Mouse (Mus musculus) G1E (cell line): ENCODE results near the gene Ubn1.

ENCODE experiments used
- CTCF ChIP-seq: IDR thresholded peaks from 2 replicates; pipeline ENCODE4 v1.5.1; 2012; ENCODE audit warnings: low read depth, low read length, inconsistent platforms, mixed read lengths
- GATA1 ChIP-seq: IDR thresholded peaks from 2 replicates; pipeline ENCODE4 v1.6.1; 2012; ENCODE audit warnings: borderline replicate concordance, low read length, inconsistent platforms, mixed read lengths
- GATA2 ChIP-seq: IDR thresholded peaks from 2 replicates; pipeline ENCODE4 v1.6.1; 2012; ENCODE audit warnings: low read depth, low read length, inconsistent platforms, borderline replicate concordance
- POLR2AphosphoS5 ChIP-seq: IDR thresholded peaks from 2 replicates; pipeline ENCODE4 v1.6.1; 2012; ENCODE audit warnings: low read depth, low read length, inconsistent platforms; ENCODE audit not compliant: insufficient replicate concordance
- TAL1 ChIP-seq: conservative IDR thresholded peaks from 2 replicates; pipeline ENCODE4 v1.6.1; 2012; ENCODE audit warnings: low read depth, low read length, inconsistent platforms, mixed read lengths

- no peak for TF ChIP-seq GATA1
- TF ChIP-seq CTCF, result no peak
- TF ChIP-seq POLR2AphosphoS5, result no peak
- TF ChIP-seq GATA2, result no peak
- TF ChIP-seq TAL1, result no peak
Observed at GRCm38 (mm10) chr16:5074341-5074740, 24.5 kb downstream of the Ubn1 start.
